Mouse (Mus musculus) inflammation-experienced regulatory T-cells, adult 6 months (primary cell): ENCODE data around the gene Ccdc12. TPM values are rescaled to one million over a fixed set of nuclear protein-coding genes. Genes with fewer than 3 reads are reported as not detected.

Experiments
- ATAC-seq: one replicate; pipeline ENCODE4 v1.8.0; 2017
- polyA plus RNA-seq, 3 experiments: library from polyadenylated mRNA; unstranded; fragments of 100-300 nt; shearing (Covaris generic); gene quantifications; one replicate each; pipeline ENCODE4 v1.2.1; 2017

Gene Ccdc12
- polyA plus RNA-seq, 3 experiments from 2014 or later: 222 to 259 (median 234) TPM

GRCm38 (mm10) chr9:110743456-110744323, 87.4 kb downstream of the Ccdc12 start:
- no peak for ATAC-seq

- no peak for ATAC-seq
Observed at GRCm38 (mm10) chr9:110745752-110746151, 89.4 kb downstream of the Ccdc12 start.

- ATAC-seq: no peak
Observed at GRCm38 (mm10) chr9:110746238-110746637, 89.9 kb downstream of the Ccdc12 start.

GRCm38 (mm10) chr9:110746961-110747360, 90.7 kb downstream of the Ccdc12 start, which contains the start of gene Pth1r:
Gene Pth1r (minus strand): TSS chr9:110747145.
- ATAC-seq: no peak

GRCm38 (mm10) chr9:110748451-110748850, 92.1 kb downstream of the Ccdc12 start:
- no peak for ATAC-seq

GRCm38 (mm10) chr9:110750404-110751187, 94.3 kb downstream of the Ccdc12 start:
- no peak for ATAC-seq

- ATAC-seq: no peak
Observed at GRCm38 (mm10) chr9:110751412-110751811, 95.1 kb downstream of the Ccdc12 start.

GRCm38 (mm10) chr9:110752917-110753435, 96.7 kb downstream of the Ccdc12 start:
- ATAC-seq: no peak

GRCm38 (mm10) chr9:110753773-110754172, 97.5 kb downstream of the Ccdc12 start:
- no peak for ATAC-seq

GRCm38 (mm10) chr9:110757816-110758215, 101.5 kb downstream of the Ccdc12 start:
- ATAC-seq: no peak

GRCm38 (mm10) chr9:110758605-110759004, 102.3 kb downstream of the Ccdc12 start:
- ATAC-seq: no peak

- no peak for ATAC-seq
Observed at GRCm38 (mm10) chr9:110759265-110759664, 103.0 kb downstream of the Ccdc12 start.

GRCm38 (mm10) chr9:110760886-110761285, 104.6 kb downstream of the Ccdc12 start:
- ATAC-seq: no peak

Other genes with a start within 250 kb of the Ccdc12 start
- 1 to 10 TPM; 4.4 to 5.9 (median 4.7) TPM for gene Ptpn23, start 248.3 kb upstream of the Ccdc12 start, polyA plus RNA-seq
- 1 to 10 TPM in 1 of 3 experiments, not detected in 2; 5.1 TPM for gene Ngp, start 236.8 kb upstream of the Ccdc12 start, polyA plus RNA-seq
- 10 to 100 TPM; 10.7 to 16.2 (median 12.3) TPM for gene Klhl18, start 179.8 kb upstream of the Ccdc12 start, polyA plus RNA-seq
- gene Kif9, start 179.5 kb upstream of the Ccdc12 start, polyA plus RNA-seq: under 1 TPM; 0.53 to 0.95 (median 0.75) TPM
- 10 to 100 TPM; 33.9 to 60.5 (median 44.9) TPM for gene Setd2, start 123.9 kb upstream of the Ccdc12 start, polyA plus RNA-seq
- 1 to 10 TPM; 2.4 to 6.2 (median 3.8) TPM for gene Nradd, start 32.1 kb upstream of the Ccdc12 start, polyA plus RNA-seq
- 10 to 100 TPM; 20.0 to 42.0 (median 21.1) TPM for gene Nbeal2, start 2.3 kb upstream of the Ccdc12 start, polyA plus RNA-seq
- gene Myl3, start 85.4 kb downstream of the Ccdc12 start, polyA plus RNA-seq: not detected
- not detected for gene Pth1r, start 90.6 kb downstream of the Ccdc12 start, polyA plus RNA-seq
- not detected for gene Prss42, start 141.7 kb downstream of the Ccdc12 start, polyA plus RNA-seq
- gene Prss44, start 157.5 kb downstream of the Ccdc12 start, polyA plus RNA-seq: not detected
- not detected for gene Prss43, start 170.2 kb downstream of the Ccdc12 start, polyA plus RNA-seq
- gene Prss45, start 178.1 kb downstream of the Ccdc12 start, polyA plus RNA-seq: not detected
- not detected for gene Prss46, start 188.0 kb downstream of the Ccdc12 start, polyA plus RNA-seq
- not detected for gene Prss50, start 201.5 kb downstream of the Ccdc12 start, polyA plus RNA-seq
- gene Als2cl, start 223.4 kb downstream of the Ccdc12 start, polyA plus RNA-seq: 10 to 100 TPM in 2 of 3 experiments, 1 to 10 TPM in 1; 2.5 to 16.8 (median 15.8) TPM
- 1 to 10 TPM in 2 of 3 experiments, under 1 TPM in 1; 0.73 to 4.1 (median 2.9) TPM for gene Tmie, start 223.6 kb downstream of the Ccdc12 start, polyA plus RNA-seq